Mouse (Mus musculus) CH12.LX (cell line): ENCODE measurements at regions not wholly inside any gene's neighbourhood (a gene's known extent, or its start where the extent isn't known, plus 50 kb on each side); places are given as distances from the start of the nearest gene placed in this dataset.

ENCODE experiments used
- CHD1 ChIP-seq: IDR thresholded peaks from 2 replicates; pipeline ENCODE4 v1.6.1; 2012; ENCODE audit warnings: low read depth, low read length, improper control_type of control experiment, inconsistent platforms
- CHD2 ChIP-seq: IDR thresholded peaks from 2 replicates; pipeline ENCODE4 v1.6.1; 2011; ENCODE audit warnings: low read length, improper control_type of control experiment
- CTCF ChIP-seq, 2 experiments: IDR thresholded peaks in 1 of 2; conservative IDR thresholded peaks in 1 of 2; 2 replicates each; pipeline ENCODE4 v1.5.1; 2011 to 2012; ENCODE audit warnings: low read depth in 2 of 2, low read length in 2 of 2, improper control_type of control experiment in 1 of 2, inconsistent platforms in 1 of 2, mild to moderate bottlenecking in 1 of 2, moderate library complexity in 1 of 2
- EP300 ChIP-seq: IDR thresholded peaks from 2 replicates; pipeline ENCODE4 v1.6.1; 2011; ENCODE audit warnings: low read length, improper control_type of control experiment
- GABPA ChIP-seq: IDR thresholded peaks from 2 replicates; pipeline ENCODE4 v1.6.1; 2012; ENCODE audit warnings: low read depth, low read length, improper control_type of control experiment, inconsistent platforms; ENCODE audit not compliant: insufficient replicate concordance
- HCFC1 ChIP-seq: IDR thresholded peaks from 2 replicates; pipeline ENCODE4 v1.6.1; 2012; ENCODE audit warnings: low read depth, mild to moderate bottlenecking, inconsistent platforms, low read length, improper control_type of control experiment
- JUND ChIP-seq: conservative IDR thresholded peaks from 2 replicates; pipeline ENCODE4 v1.6.1; 2011; ENCODE audit warnings: low read depth, low read length, improper control_type of control experiment
- MEF2A ChIP-seq: IDR thresholded peaks from 2 replicates; pipeline ENCODE4 v1.6.1; 2014; ENCODE audit warnings: low read depth, mild to moderate bottlenecking, inconsistent platforms, low read length, improper control_type of control experiment, borderline replicate concordance
- POLR2A ChIP-seq: IDR thresholded peaks from 2 replicates; pipeline ENCODE4 v1.6.1; 2011; ENCODE audit warnings: low read depth, mild to moderate bottlenecking, improper control_type of control experiment, low read length
- POLR2AphosphoS2 ChIP-seq: IDR thresholded peaks from 2 replicates; pipeline ENCODE4 v1.6.1; 2011; ENCODE audit warnings: low read depth, low read length, improper control_type of control experiment
- TCF12 ChIP-seq: IDR thresholded peaks from 2 replicates; pipeline ENCODE4 v1.6.1; 2014; ENCODE audit warnings: low read depth, mild to moderate bottlenecking, inconsistent platforms, low read length, improper control_type of control experiment
- USF1 ChIP-seq: IDR thresholded peaks from 2 replicates; pipeline ENCODE4 v1.6.1; 2014; ENCODE audit warnings: low read depth, mild to moderate bottlenecking, inconsistent platforms, low read length, improper control_type of control experiment
- USF2 ChIP-seq: conservative IDR thresholded peaks from 2 replicates; pipeline ENCODE4 v1.6.1; 2011; ENCODE audit warnings: low read depth, low read length, improper control_type of control experiment
- ZC3H11A ChIP-seq: IDR thresholded peaks from 2 replicates; pipeline ENCODE4 v1.6.1; 2012; ENCODE audit warnings: low read depth, mild to moderate bottlenecking, inconsistent platforms, low read length, improper control_type of control experiment

DNA sequence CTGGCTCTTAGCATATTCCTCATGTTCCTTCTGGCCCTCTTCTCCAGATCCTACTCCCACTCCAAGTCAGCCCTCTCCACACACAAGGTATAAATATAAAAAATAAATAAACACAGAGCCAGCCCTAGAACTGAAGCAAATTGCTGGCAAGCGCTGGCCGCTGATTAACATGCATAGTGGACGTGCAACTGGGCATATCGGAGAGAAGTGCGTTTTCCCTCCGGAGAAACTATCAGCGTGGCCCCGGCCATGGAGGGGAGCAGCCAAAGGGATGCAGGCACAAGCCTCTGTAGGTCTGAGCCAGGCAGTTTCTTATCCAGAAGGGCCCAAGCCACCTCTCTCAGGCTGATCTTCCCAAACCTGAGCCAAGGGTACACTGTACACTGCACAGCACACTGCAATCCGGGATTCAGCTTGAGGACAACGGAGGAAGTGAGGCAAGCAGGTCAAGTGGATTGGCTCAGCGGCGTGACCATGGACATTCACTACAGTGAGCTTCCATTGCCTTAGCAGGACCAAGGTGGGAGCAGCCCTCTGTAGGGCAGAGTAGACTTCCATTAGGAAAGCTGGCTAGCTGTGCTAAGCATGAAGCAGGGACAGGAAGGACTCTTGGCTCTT, 131.3 kb upstream of the Pja1 start:
- TF ChIP-seq CTCF (conservative IDR thresholded peaks at IDR 0.05 in 1 of 2, IDR thresholded peaks at IDR 0.05 in 1 of 2; ENCODE audit: low read depth in 2 of 2, low read length in 2 of 2) (no peak), USF1 (no peak), GABPA (no peak), TCF12 (no peak), CHD2 (no peak), HCFC1 (no peak), JUND (no peak), USF2 (no peak), POLR2A (no peak), MEF2A (no peak), POLR2AphosphoS2 (no peak), ZC3H11A (no peak), CHD1 (no peak), EP300 (no peak)
